Mouse (Mus musculus) fat pad, adult 2 months (tissue): Measurements from ENCODE around the gene Camta1.

ENCODE experiments used
- DNase-seq: peaks from one replicate; pipeline ENCODE4 v3.0.0-alpha.2; 2011; ENCODE audit warnings: low read depth, low spot score; ENCODE audit errors: extremely low read depth

Gene Camta1

GRCm38 (mm10) chr4:151860441-151861331 lies 990 bp downstream of the Camta1 start:
- DNase-seq: no peak

GRCm38 (mm10) chr4:151859275-151859674 lies 2.4 kb downstream of the Camta1 start:
- no peak for DNase-seq

- DNase-seq: no peak
Measured at GRCm38 (mm10) chr4:151853949-151854348, 7.7 kb downstream of the Camta1 start.

GRCm38 (mm10) chr4:151851179-151851578 lies 10.5 kb downstream of the Camta1 start:
- no peak for DNase-seq

DNA sequence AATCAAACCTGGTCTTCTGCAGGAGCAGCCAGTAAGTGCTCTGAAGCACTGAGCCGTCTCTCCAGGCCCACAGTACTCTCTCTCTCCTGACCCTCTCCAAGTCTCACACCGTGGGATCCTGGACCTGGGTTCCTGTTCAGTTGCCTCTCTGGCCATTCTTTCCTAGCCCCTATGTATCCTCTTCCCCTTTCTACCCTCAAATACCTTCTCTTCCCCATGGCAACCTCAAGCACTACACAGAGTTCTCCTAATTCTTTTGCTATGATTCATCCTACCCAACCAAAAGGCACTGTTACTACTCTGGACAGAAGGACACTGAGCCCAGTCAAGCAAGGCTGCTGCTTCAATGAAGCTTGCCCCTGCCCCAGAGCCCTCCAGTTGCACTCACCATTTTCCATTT lies 19.1 kb downstream of the Camta1 start:
- DNase-seq: no peak

GRCm38 (mm10) chr4:151838518-151838917 lies 23.2 kb downstream of the Camta1 start:
- no peak for DNase-seq

- no peak for DNase-seq
Measured at GRCm38 (mm10) chr4:151835860-151836259, 25.8 kb downstream of the Camta1 start.

GRCm38 (mm10) chr4:151834536-151834935 lies 27.1 kb downstream of the Camta1 start:
- no peak for DNase-seq

DNA sequence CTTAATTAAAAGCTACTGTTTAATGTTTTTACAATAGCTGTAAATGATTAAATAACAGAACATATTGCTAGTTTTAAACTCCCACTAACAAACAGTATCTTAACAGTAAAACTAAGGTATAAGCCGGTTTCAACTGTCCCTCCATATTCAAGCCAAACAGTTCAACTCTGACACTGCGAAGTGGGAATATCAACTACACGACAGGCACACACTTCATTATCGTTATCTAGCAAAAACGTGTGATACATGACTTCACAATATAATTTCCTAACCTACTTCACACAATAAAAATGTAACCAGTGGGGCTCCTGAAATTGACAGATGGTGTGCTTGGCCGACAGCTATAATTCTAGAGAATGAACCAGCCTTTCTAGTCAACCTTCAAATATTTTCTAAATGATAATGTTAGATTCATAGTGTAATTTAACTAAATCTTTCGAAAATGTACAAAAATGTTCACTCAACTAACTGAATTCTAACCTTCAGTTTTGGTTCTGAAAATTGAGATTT lies 27.7 kb downstream of the Camta1 start:
- no peak for DNase-seq

- DNase-seq: no peak
Measured at GRCm38 (mm10) chr4:151827840-151828239, 33.8 kb downstream of the Camta1 start.

- DNase-seq: no peak
Measured at GRCm38 (mm10) chr4:151827356-151827755, 34.3 kb downstream of the Camta1 start.

DNA sequence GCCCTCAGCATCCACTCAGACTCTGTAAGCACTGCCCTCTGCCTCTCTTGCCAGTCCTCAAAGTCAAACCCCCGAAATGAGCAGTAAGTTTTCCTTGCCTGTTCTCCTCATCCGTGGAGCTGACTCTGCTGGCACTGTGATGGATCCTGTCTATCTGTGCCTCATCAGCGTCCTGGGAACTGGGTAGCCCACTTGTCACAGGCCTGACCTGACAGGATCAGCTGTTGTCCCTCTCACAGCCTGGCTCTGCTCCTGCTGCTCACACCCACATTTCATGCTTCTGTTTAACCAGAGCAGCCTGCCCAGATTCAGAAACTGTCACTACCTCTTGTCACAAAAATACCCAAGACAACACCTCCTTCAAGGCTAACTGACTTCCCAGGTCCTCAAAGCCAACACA lies 37.7 kb downstream of the Camta1 start:
- no peak for DNase-seq

- peak; percentile 2 for DNase-seq
Measured at GRCm38 (mm10) chr4:151822986-151823385, 38.7 kb downstream of the Camta1 start.

- DNase-seq: no peak
Measured at GRCm38 (mm10) chr4:151817981-151818766, 43.5 kb downstream of the Camta1 start.

DNA sequence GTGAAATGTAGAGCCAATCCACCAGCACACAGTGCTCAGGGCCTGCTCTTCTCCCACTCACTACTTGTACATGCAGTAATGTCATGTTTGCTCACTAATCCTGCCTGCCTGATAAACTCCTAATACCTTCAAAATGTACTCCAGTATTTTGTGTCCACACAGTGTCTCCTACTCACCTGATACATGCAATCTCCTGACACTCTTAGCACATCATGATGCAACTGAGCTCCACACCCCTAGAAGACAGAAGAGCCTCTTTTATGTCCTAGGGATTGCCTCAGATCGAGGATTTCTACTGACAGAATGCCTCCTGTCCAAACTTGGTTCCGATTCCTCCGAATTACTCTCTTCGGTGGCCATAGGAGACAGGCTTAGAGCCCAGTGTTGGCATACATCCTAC lies 48.0 kb downstream of the Camta1 start:
- peak; percentile 75 for DNase-seq

DNA sequence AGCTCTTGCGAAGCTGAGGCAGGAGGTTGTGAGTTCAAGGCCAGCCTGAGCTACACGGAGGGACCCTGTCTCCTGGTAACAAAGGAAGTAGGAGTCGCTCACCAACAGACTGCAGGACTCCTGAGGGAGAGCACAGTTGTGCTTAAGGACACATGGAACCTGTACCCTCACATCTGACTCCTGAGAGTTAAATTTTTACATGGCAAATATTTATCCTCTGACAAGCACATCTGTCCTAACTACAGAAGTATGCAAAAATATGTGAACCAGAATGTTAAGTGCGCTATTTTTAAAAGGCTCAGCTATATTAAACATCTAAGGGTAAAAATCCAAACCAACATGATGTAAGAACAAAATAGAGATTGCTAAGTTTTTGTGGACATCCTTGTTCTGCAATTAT lies 56.0 kb downstream of the Camta1 start:
- DNase-seq: no peak

DNA sequence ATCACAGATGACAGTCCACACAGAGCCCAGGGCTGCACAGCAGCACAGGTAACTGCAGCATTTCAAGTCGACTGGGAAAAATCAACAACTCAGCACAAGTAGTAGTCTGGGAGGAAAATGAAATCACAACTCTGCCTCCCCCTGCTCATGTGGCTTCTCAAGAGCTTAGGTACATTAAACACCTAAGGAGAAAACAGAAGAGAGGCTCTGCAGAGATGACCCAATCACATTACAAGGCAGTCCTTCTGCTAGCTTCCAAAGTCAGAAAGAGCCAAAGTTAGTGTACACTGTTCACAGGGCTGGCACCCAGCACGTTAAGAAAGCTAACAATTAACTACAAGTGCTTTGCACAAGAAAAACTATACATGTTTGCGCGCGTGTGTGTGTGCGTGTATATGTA lies 56.6 kb downstream of the Camta1 start:
- no peak for DNase-seq

DNA sequence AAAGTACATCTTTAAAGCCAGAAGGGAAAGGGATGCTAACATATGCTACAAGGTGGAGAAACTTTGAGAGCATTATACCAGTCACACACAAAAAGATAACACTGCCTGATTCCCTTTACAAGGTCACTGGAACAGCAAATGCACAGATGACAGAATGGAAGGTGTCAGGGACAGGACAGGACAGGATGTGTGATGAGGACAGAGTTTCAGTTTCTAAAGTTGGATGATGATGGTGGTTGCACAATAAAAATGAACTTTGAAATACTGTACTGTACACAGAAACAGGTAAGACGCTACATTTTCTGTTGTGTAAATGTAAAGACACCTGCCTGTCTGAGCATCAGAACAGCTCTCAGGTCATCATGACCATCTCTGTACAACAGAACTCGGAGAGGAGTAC lies 57.5 kb downstream of the Camta1 start:
- DNase-seq: no peak

DNA sequence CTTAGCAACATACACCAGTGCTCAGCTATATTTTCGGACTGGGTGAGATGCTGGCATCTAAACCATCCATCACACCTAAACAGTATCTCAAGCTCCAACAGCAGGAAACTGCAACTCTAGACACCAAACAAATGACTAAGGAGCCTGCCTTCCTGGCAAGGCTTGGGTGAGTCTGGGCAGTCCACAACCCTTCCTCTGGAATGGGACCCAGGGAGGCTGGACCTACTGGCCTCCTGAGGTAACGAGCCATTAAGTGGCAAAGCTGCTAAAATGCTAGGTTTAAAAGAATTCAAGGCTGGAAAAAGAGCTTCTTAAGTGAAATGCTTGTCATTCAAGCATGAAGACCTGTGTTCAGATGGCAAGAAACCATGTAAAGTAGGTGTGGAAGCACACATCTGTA lies 63.0 kb downstream of the Camta1 start:
- DNase-seq: no peak

DNA sequence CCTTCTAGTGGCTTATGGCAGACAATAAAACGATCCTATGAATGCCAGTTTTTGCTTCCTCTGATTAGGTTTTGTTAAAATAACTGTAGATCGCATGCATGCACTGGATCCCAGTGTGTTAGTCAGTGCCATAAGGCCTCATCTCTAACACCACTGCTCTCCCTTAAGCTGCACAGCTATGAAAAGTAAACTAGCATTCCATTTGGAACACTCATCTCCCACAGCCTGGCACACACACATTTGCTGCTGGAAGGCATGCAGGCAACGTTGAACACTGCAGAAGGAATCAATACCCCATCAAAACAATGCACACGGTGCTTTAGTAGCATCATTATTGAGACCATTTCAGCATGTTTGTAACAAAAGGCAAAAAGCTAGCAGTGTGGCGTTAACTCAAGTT lies 68.0 kb downstream of the Camta1 start:
- DNase-seq: no peak

GRCm38 (mm10) chr4:151786946-151787705 lies 74.5 kb downstream of the Camta1 start:
- no peak for DNase-seq
